Mouse (Mus musculus): ENCODE results near the gene Slc25a11. TPM values are rescaled to one million over a fixed set of nuclear protein-coding genes. Genes with fewer than 3 reads are reported as not detected.

Slc25a11 gene
- total and polyA plus RNA-seq, 2 experiments: 109 to 118 TPM

GRCm38 (mm10) chr11:70621972-70622814 lies 25.1 kb downstream of the Slc25a11 start:
- peak; percentile 58 for DNase-seq (ENCODE audit: extremely low read depth, low read depth, low spot score)
- no peaks in the 10 kb centered on the region for H3K27me3 ChIP-seq (ENCODE audit: control insufficient read depth, insufficient read depth, low read length)
- H3K36me3 ChIP-seq (ENCODE audit: control insufficient read depth, insufficient read depth, low read length): no peaks in the 10 kb centered on the region
- H3K9ac ChIP-seq (ENCODE audit: low read depth, low read length): no peak overlapping the region
- no peaks in the 10 kb centered on the region for H3K79me2 ChIP-seq (ENCODE audit: control insufficient read depth, insufficient read depth, low read length)
- H3K27ac ChIP-seq (replicated peaks; ENCODE audit: insufficient read depth, low read depth, low read length): no peak overlapping the region
- no peak overlapping the region for H3K4me3 ChIP-seq (ENCODE audit: insufficient read depth, low read depth, low read length)
- 76% methylated on average over 7 of the region's 7 CpGs for WGBS
- H3K4me1 ChIP-seq (ENCODE audit: control insufficient read depth, insufficient read depth, low read length): 0 out of 2 replicates have a peak, but pooled peaks cover 5% of the 10 kb centered on the region
- no peak for TF ChIP-seq CTCF (IDR thresholded peaks at IDR 0.05; ENCODE audit: low read depth, low read length)
- no peak for TF ChIP-seq POLR2A (IDR thresholded peaks at IDR 0.05; ENCODE audit: extremely low read depth, insufficient read depth, low read length)

DNA sequence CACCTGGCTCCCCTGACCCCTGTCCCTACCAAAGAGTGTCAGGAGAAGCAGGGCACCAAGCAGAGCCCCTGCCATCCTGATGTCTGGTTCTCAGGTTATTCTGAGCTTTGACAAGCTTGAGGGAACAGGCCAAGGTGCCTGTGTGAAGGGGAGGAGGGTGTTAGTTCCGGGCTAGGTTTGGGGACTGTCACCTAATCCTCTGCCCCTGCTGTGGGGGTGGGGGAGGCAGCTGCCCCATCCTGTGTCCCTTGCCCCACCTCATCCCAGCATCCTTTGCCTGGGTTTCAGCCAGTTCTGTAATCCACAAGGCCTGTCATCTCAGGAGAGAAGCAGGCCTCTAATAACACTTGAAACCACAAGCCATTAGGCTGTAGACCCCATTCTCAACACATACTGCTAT lies 28.2 kb downstream of the Slc25a11 start, which contains the start of gene Chrne:
TSS of gene Chrne (minus strand) at position 116 of the 400 bp plus-strand sequence.
- no peak for TF ChIP-seq POLR2A (IDR thresholded peaks at IDR 0.05; ENCODE audit: extremely low read depth, insufficient read depth, low read length)
- no peak for TF ChIP-seq CTCF (IDR thresholded peaks at IDR 0.05; ENCODE audit: low read depth, low read length)
- Histone ChIP-seq H3K79me2 (ENCODE audit: control insufficient read depth, insufficient read depth, low read length) (no peaks in the 10 kb centered on the region), H3K4me3 (ENCODE audit: insufficient read depth, low read depth, low read length) (no peak within 1 kb of the TSS), H3K4me1 (ENCODE audit: control insufficient read depth, insufficient read depth, low read length) (peaks cover 3% of the 10 kb centered on the region; the same call in 1 of the 2 replicates), H3K27me3 (ENCODE audit: control insufficient read depth, insufficient read depth, low read length) (no peaks in the 10 kb centered on the region), H3K27ac (replicated peaks; ENCODE audit: insufficient read depth, low read depth, low read length) (no peak within 1 kb of the TSS), H3K9ac (ENCODE audit: low read depth, low read length) (no peak within 1 kb of the TSS), H3K36me3 (ENCODE audit: control insufficient read depth, insufficient read depth, low read length) (no peaks in the 10 kb centered on the region)
- WGBS: 77% methylated on average over 1 of the region's 1 CpGs
- no peak for DNase-seq (ENCODE audit: extremely low read depth, low read depth, low spot score)

DNA sequence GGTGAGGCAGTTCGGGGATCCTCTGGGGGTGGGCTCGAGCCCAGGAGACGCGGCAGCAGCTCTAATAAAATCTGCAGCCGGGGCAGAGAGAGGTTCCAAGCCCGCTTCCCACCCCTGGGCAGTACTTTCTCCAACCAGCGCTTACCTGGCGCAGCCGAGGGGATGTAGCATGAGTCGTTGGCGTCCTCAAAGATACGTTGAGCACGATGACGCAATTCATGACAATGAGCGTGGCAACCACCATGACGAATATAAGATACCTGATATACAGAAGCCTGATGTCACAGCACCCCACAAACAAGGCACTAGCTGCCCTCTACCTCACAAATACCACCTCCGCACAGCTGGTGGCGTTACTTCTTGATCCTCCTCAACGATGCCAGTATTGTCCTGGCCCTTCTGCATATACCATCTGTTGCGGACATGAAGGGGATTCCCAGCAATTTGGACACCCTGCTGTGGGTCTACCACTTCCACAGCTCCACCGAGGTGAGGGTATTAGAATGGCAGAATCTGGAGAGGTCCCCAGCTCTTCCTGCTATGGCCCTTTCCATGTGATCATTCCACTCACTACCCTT lies 31.7 kb downstream of the Slc25a11 start, which contains the start of gene 4930544D05Rik:
TSS of gene 4930544D05Rik (plus strand) at position 333 of the 578 bp plus-strand sequence.
- no peak for TF ChIP-seq POLR2A (IDR thresholded peaks at IDR 0.05; ENCODE audit: extremely low read depth, insufficient read depth, low read length)
- Histone ChIP-seq H3K36me3 (ENCODE audit: control insufficient read depth, insufficient read depth, low read length) (peaks cover 3% of the 10 kb centered on the region; the same call in 1 of the 2 replicates), H3K9ac (ENCODE audit: low read depth, low read length) (0 out of 2 replicates have a peak within 1 kb of the TSS, but pooled peaks have one; percentile 10), H3K27me3 (ENCODE audit: control insufficient read depth, insufficient read depth, low read length) (no peaks in the 10 kb centered on the region), H3K4me3 (ENCODE audit: insufficient read depth, low read depth, low read length) (peak within 1 kb of the TSS; percentile 17; the same call in 1 of the 2 replicates), H3K79me2 (ENCODE audit: control insufficient read depth, insufficient read depth, low read length) (no peaks in the 10 kb centered on the region), H3K4me1 (ENCODE audit: control insufficient read depth, insufficient read depth, low read length) (peaks cover 3% of the 10 kb centered on the region; the same call in 1 of the 2 replicates), H3K27ac (replicated peaks; ENCODE audit: insufficient read depth, low read depth, low read length) (no peak within 1 kb of the TSS)
- DNase-seq (ENCODE audit: extremely low read depth, low read depth, low spot score): no peak
- WGBS: 46% methylated on average over 21 of the region's 21 CpGs

GRCm38 (mm10) chr11:70615074-70615473 lies 32.2 kb downstream of the Slc25a11 start:
- Histone ChIP-seq H3K9ac (ENCODE audit: low read depth, low read length) (0 out of 2 replicates have a peak overlapping the region, but pooled peaks have one; percentile 10), H3K27ac (replicated peaks; ENCODE audit: insufficient read depth, low read depth, low read length) (no peak overlapping the region), H3K79me2 (ENCODE audit: control insufficient read depth, insufficient read depth, low read length) (no peaks in the 10 kb centered on the region), H3K4me3 (ENCODE audit: insufficient read depth, low read depth, low read length) (peak overlapping the region; percentile 17; the same call in 1 of the 2 replicates), H3K27me3 (ENCODE audit: control insufficient read depth, insufficient read depth, low read length) (no peaks in the 10 kb centered on the region), H3K36me3 (ENCODE audit: control insufficient read depth, insufficient read depth, low read length) (peaks cover 3% of the 10 kb centered on the region; the same call in 1 of the 2 replicates), H3K4me1 (ENCODE audit: control insufficient read depth, insufficient read depth, low read length) (peaks cover 3% of the 10 kb centered on the region; the same call in 1 of the 2 replicates)
- TF ChIP-seq POLR2A (IDR thresholded peaks at IDR 0.05; ENCODE audit: extremely low read depth, insufficient read depth, low read length) (no peak), CTCF (IDR thresholded peaks at IDR 0.05; ENCODE audit: low read depth, low read length) (no peak)
- peak; percentile 67 for DNase-seq (ENCODE audit: extremely low read depth, low read depth, low spot score)
- WGBS: 10% methylated on average over 17 of the region's 17 CpGs

DNA sequence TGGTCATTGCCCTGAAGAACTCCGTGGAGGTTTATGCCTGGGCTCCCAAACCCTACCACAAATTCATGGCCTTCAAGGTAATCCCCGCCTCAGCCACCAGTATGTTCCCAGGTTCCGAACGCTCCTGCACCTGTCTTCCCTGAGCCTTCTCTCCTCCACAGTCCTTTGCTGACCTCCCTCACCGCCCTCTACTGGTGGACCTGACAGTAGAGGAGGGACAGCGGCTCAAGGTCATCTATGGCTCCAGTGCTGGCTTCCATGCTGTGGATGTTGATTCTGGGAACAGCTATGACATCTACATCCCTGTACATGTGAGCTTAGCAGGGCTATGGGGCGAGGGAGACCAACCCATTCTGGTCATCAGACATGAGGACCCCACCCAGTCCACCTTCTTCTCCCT lies 34.8 kb downstream of the Slc25a11 start:
- peaks cover 6% of the 10 kb centered on the region; the same call in 1 of the 2 replicates for H3K36me3 ChIP-seq (ENCODE audit: control insufficient read depth, insufficient read depth, low read length)
- no peak for DNase-seq (ENCODE audit: extremely low read depth, low read depth, low spot score)

More for the DNA sequence above, 34.8 kb downstream of the Slc25a11 start:
- no peak for TF ChIP-seq POLR2A (IDR thresholded peaks at IDR 0.05; ENCODE audit: extremely low read depth, insufficient read depth, low read length)
- peak; percentile 45 for TF ChIP-seq CTCF (IDR thresholded peaks at IDR 0.05; ENCODE audit: low read depth, low read length)
- no peaks in the 10 kb centered on the region for H3K27me3 ChIP-seq (ENCODE audit: control insufficient read depth, insufficient read depth, low read length)
- H3K4me1 ChIP-seq (ENCODE audit: control insufficient read depth, insufficient read depth, low read length): peaks cover 3% of the 10 kb centered on the region; the same call in 1 of the 2 replicates
- no peak overlapping the region for H3K4me3 ChIP-seq (ENCODE audit: insufficient read depth, low read depth, low read length)
- H3K9ac ChIP-seq (ENCODE audit: low read depth, low read length): no peak overlapping the region
- WGBS: 85% methylated on average over 7 of the region's 7 CpGs
- H3K79me2 ChIP-seq (ENCODE audit: control insufficient read depth, insufficient read depth, low read length): no peaks in the 10 kb centered on the region
- no peak overlapping the region for H3K27ac ChIP-seq (replicated peaks; ENCODE audit: insufficient read depth, low read depth, low read length)
